Mouse (Mus musculus) forebrain, embryonic 16.5 days (tissue): ENCODE data around the gene Tsga10. TPM values are rescaled to one million over a fixed set of nuclear protein-coding genes. Genes with fewer than 3 reads are reported as not detected.

ENCODE experiments used
- ATAC-seq: fragments of 200-750 bp; cut with Nextera tagmentation; 2 replicates; pipeline ENCODE4 v1.8.0; 2017; ENCODE audit warnings: mild to moderate bottlenecking, moderate library complexity
- H3K27ac ChIP-seq: fragments of 300-500 bp; sonication (generic); 2 replicates; pipeline ENCODE4 v1.5.1; 2014; ENCODE audit warnings: low read length, control low read depth
- H3K27me3 ChIP-seq: fragments of 300-500 bp; sonication (generic); replicated peaks from 2 replicates; pipeline ENCODE4 v1.6.1; 2014; ENCODE audit warnings: low read length; ENCODE audit not compliant: control insufficient read depth, insufficient read depth
- H3K36me3 ChIP-seq: fragments of 300-500 bp; sonication (generic); 2 replicates; pipeline ENCODE4 v1.6.1; 2014; ENCODE audit not compliant: control insufficient read depth, insufficient read depth
- H3K4me1 ChIP-seq: fragments of 300-500 bp; sonication (generic); replicated peaks from 2 replicates; pipeline ENCODE4 v1.6.1; 2014; ENCODE audit warnings: low read length; ENCODE audit not compliant: control insufficient read depth, insufficient read depth
- H3K4me2 ChIP-seq: fragments of 300-500 bp; sonication (generic); 2 replicates; pipeline ENCODE4 v1.6.1; 2014; ENCODE audit warnings: mild to moderate bottlenecking, low read length, control low read depth
- H3K4me3 ChIP-seq: fragments of 300-500 bp; sonication (generic); replicated peaks from 2 replicates; pipeline ENCODE4 v1.5.1; 2014; ENCODE audit warnings: mild to moderate bottlenecking, low read length, control low read depth
- H3K9ac ChIP-seq: fragments of 300-500 bp; sonication (generic); replicated peaks from 2 replicates; pipeline ENCODE4 v1.6.1; 2014; ENCODE audit warnings: low read depth, low read length, control low read depth
- H3K9me3 ChIP-seq: fragments of 300-500 bp; sonication (generic); 2 replicates; pipeline ENCODE4 v1.6.1; 2016; ENCODE audit warnings: low read length; ENCODE audit not compliant: control insufficient read depth
- WGBS: fragments of 180-500 bp; shearing (Covaris S2); extraction: QIAGEN DNeasy Blood & Tissue Kit; methylation state at CpG from one replicate; pipeline ENCODE4 v1.1.7; 2014; 5-methylcytosine and 5-hydroxymethylcytosine counted together
- polyA plus RNA-seq: library from polyadenylated mRNA; unstranded; fragments of >200 nt; fragmentation: Nextera tagmentation; extraction: Ambion mirVana; gene quantifications from 2 replicates; pipeline ENCODE4 v1.2.1, GENCODE M21; 2015

Tsga10 gene
- polyA plus RNA-seq, 1 experiment from 2014 or later: 24.9 TPM

DNA sequence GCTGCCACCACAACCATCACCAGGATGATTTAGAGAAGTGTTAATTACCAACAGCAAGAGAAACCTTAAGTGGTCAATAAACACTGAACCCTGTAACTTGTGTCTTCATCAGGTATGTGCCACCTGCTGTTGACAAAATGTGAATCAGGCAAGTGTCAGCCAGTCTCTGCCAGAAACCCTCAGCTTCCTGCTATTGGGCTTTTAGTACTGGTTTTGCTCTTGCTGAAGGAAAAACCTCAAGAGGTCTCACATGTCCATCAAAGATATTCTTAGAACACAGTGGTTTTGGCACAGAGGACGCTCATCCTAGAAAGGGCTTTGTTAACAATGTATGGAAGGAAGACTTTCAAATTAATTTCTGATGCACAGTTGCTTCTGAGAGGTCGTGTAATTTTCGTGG lies 66.7 kb downstream of the Tsga10 start:
- no peaks in the 10 kb centered on the region for H3K4me1 ChIP-seq
- no peaks in the 10 kb centered on the region for H3K36me3 ChIP-seq
- no peak overlapping the region for H3K27ac ChIP-seq
- H3K9ac ChIP-seq: no peak overlapping the region
- H3K9me3 ChIP-seq: no peaks in the 10 kb centered on the region
- H3K27me3 ChIP-seq: no peaks in the 10 kb centered on the region
- 72% methylated on average over 3 of the region's 3 CpGs for WGBS
- H3K4me3 ChIP-seq: no peak overlapping the region
- ATAC-seq: no peak
- no peak overlapping the region for H3K4me2 ChIP-seq

- Histone ChIP-seq H3K9ac (no peak overlapping the region), H3K9me3 (no peaks in the 10 kb centered on the region), H3K4me2 (no peak overlapping the region), H3K36me3 (no peaks in the 10 kb centered on the region), H3K27me3 (no peaks in the 10 kb centered on the region), H3K4me3 (no peak overlapping the region), H3K27ac (no peak overlapping the region), H3K4me1 (no peaks in the 10 kb centered on the region)
- ATAC-seq: no peak
Measured at GRCm38 (mm10) chr1:37759407-37759806, 106.8 kb downstream of the Tsga10 start.

GRCm38 (mm10) chr1:37744650-37745259 lies 121.5 kb downstream of the Tsga10 start:
- H3K9me3 ChIP-seq: 0 out of 2 replicates have a peak, but pooled peaks cover 2% of the 10 kb centered on the region

GRCm38 (mm10) chr1:37742602-37743270 lies 123.5 kb downstream of the Tsga10 start:
- Histone ChIP-seq H3K4me3 (no peak overlapping the region), H3K9ac (peak overlapping the region; percentile 19; the same call in 1 of the 2 replicates), H3K4me2 (no peak overlapping the region), H3K36me3 (no peaks in the 10 kb centered on the region), H3K9me3 (0 out of 2 replicates have a peak, but pooled peaks cover 2% of the 10 kb centered on the region), H3K4me1 (peaks cover 6% of the 10 kb centered on the region; the same call in 1 of the 2 replicates), H3K27me3 (no peaks in the 10 kb centered on the region), H3K27ac (no peak overlapping the region)
- ATAC-seq: peak; percentile 52; the same call in 1 of the 2 replicates
- WGBS: 32% methylated on average over 14 of the region's 14 CpGs

More at GRCm38 (mm10) chr1:37744650-37745259, 121.5 kb downstream of the Tsga10 start:
- Histone ChIP-seq H3K36me3 (no peaks in the 10 kb centered on the region), H3K27me3 (no peaks in the 10 kb centered on the region), H3K9ac (no peak overlapping the region), H3K4me3 (no peak overlapping the region), H3K4me2 (no peak overlapping the region), H3K27ac (no peak overlapping the region), H3K4me1 (peaks cover 6% of the 10 kb centered on the region; the same call in 1 of the 2 replicates)
- no peak for ATAC-seq
- WGBS: 71% methylated on average over 9 of the region's 9 CpGs

- Histone ChIP-seq H3K27me3 (no peaks in the 10 kb centered on the region), H3K9ac (no peak overlapping the region), H3K27ac (no peak overlapping the region), H3K4me2 (no peak overlapping the region), H3K4me3 (no peak overlapping the region), H3K36me3 (no peaks in the 10 kb centered on the region), H3K4me1 (peaks cover 6% of the 10 kb centered on the region; the same call in 1 of the 2 replicates), H3K9me3 (no peaks in the 10 kb centered on the region)
- ATAC-seq: no peak
- WGBS: 56% methylated on average over 11 of the region's 11 CpGs
Measured at GRCm38 (mm10) chr1:37742126-37742525, 124.1 kb downstream of the Tsga10 start.

DNA sequence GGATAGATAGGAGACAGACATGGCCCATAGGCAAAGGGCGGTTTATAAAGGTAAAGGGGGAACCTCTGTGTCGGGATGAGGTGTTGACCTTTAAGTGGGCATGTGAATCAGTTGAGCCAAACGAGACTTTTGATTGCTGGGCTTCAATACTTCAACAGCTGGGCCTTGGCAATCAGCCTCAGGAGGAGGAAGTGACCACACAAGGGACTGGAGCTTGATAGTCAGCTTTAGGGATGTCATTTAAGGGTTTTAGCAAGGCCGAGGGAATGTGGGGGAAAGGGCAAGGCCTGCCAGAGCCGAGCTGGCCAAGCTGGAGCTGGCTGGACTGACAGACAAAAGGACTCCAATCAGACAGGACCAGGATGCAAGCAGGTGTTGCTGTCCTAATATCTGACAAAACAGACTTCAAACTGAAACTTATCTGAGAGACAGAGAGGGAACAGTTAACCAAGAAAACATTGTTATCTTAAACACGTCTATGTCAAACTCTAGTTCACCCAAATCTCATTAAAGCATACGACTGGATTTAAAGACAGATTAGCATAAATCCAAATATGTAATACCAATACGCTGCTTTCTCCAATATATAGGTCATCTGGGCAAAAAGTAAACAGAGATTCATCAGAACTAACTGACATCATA lies 125.9 kb downstream of the Tsga10 start:
- H3K27me3 ChIP-seq: no peaks in the 10 kb centered on the region
- H3K4me1 ChIP-seq: peaks cover 6% of the 10 kb centered on the region; the same call in 1 of the 2 replicates
- no peak for ATAC-seq
- no peak overlapping the region for H3K4me2 ChIP-seq
- no peaks in the 10 kb centered on the region for H3K9me3 ChIP-seq
- H3K27ac ChIP-seq: no peak overlapping the region
- no peak overlapping the region for H3K9ac ChIP-seq
- WGBS: 76% methylated on average over 8 of the region's 8 CpGs
- no peaks in the 10 kb centered on the region for H3K36me3 ChIP-seq
- H3K4me3 ChIP-seq: no peak overlapping the region

- Histone ChIP-seq H3K9ac (no peak overlapping the region), H3K27me3 (no peaks in the 10 kb centered on the region), H3K36me3 (no peaks in the 10 kb centered on the region), H3K9me3 (no peaks in the 10 kb centered on the region), H3K27ac (no peak overlapping the region), H3K4me2 (no peak overlapping the region), H3K4me3 (no peak overlapping the region), H3K4me1 (peaks cover 4% of the 10 kb centered on the region; the same call in 1 of the 2 replicates)
- WGBS: 58% methylated on average over 2 of the region's 2 CpGs
- ATAC-seq: no peak
Measured at GRCm38 (mm10) chr1:37738895-37739294, 127.3 kb downstream of the Tsga10 start.

GRCm38 (mm10) chr1:37737045-37737444 lies 129.2 kb downstream of the Tsga10 start:
- no peak overlapping the region for H3K4me2 ChIP-seq
- H3K36me3 ChIP-seq: no peaks in the 10 kb centered on the region
- WGBS: 83% methylated on average over 4 of the region's 4 CpGs
- H3K9me3 ChIP-seq: no peaks in the 10 kb centered on the region
- no peaks in the 10 kb centered on the region for H3K27me3 ChIP-seq
- H3K4me1 ChIP-seq: no peaks in the 10 kb centered on the region
- no peak overlapping the region for H3K9ac ChIP-seq
- H3K4me3 ChIP-seq: no peak overlapping the region
- ATAC-seq: no peak
- no peak overlapping the region for H3K27ac ChIP-seq

DNA sequence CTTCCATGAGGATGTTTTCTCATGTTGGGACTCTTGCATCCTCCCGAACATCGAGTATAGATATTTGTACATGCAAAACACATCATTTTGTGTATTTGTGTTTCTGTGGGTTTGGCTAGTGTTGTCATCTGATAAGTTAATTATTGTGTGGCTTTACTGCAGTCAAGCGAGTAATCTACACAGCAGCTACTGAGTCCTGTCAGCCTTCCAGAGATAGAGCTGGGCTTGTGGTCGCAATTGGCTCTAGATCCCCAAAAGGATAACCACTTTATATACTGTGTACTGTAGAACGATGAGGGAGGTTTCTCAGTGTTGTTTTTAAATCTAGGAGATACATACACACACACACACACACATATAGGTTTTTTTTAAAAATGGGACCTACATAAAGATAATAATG lies 130.3 kb downstream of the Tsga10 start:
- H3K4me1 ChIP-seq: no peaks in the 10 kb centered on the region
- no peaks in the 10 kb centered on the region for H3K36me3 ChIP-seq
- WGBS: 96% methylated on average over 5 of the region's 5 CpGs
- H3K4me2 ChIP-seq: no peak overlapping the region
- ATAC-seq: no peak
- H3K9ac ChIP-seq: no peak overlapping the region
- no peaks in the 10 kb centered on the region for H3K27me3 ChIP-seq
- H3K27ac ChIP-seq: no peak overlapping the region
- no peaks in the 10 kb centered on the region for H3K9me3 ChIP-seq
- H3K4me3 ChIP-seq: no peak overlapping the region
